Mouse (Mus musculus): Measurements from ENCODE around the gene Tbxas1. TPM values are rescaled to one million over a fixed set of nuclear protein-coding genes. Genes with fewer than 3 reads are reported as not detected.

Tbxas1 gene
- total RNA-seq, 2 experiments from 2014 or later: 2.1 to 2.3 TPM

DNA sequence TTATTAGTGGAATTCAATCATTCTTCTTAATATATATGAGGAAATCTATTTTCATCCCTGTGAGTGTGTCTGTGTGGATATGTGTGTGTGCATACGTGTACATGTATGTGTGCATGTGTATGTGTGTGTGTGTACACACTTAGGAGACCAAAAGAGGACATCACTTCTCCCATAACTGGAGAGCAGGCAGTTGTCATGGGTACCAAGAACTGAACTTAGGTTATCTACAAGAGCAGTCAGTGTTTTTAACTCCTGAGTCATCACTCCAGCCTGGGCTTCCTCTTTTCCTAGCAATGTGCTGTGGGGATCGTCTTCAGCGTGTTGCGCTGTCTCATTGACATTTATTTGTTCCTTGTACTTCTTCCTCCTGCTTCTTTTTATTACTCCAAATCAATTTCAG, 24.9 kb downstream of the Tbxas1 start:
- DNase-seq: no peak

DNA sequence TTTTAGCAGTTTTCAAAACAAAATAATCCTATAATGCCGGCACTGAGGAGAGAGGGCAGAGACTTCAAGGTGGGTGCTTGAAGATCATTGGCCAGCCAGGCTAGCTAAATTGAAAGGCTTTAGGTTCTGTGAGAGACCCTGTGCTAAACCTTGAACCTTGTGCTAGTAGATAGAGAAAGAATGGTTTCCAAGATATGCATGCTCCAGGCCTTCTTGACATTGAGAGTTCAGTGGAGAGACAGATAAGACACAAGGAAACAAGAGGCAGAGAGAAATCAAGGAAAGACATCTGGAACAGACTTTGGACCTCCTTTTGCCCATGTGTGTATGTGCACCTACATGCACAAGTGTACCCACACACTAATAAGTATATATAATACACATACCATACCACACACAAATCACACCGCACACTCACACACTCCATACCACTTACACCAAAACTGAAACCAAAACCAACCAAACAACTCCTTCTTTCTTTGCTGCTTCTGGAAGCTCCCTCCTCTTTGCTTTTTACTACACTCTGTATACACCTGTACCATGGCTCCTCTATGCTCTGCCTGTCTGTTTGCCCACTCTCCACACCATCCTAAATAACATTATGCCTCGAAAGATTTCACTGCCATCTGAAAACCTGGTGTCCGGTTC, 25.4 kb downstream of the Tbxas1 start:
- DNase-seq: no peak

DNA sequence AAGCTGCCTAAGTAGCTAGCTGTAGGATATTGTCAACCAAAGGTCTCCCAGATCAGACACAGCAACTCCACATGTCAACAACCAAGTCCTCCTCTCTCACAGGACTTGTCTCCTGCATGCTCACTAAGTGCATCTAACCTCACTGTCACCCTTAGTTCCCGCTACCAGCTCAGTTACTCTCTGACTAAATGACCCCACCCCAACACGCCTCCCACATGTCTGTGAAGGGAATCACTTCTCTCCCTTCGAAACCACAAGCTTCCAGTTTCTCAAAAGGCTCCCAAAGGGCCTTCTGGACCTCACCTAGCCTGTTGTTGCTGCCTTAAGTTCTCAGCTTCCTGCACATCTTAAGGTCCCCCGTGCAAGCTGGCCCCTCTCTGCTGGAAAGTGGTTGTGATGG, 25.9 kb downstream of the Tbxas1 start:
- no peak for DNase-seq

DNA sequence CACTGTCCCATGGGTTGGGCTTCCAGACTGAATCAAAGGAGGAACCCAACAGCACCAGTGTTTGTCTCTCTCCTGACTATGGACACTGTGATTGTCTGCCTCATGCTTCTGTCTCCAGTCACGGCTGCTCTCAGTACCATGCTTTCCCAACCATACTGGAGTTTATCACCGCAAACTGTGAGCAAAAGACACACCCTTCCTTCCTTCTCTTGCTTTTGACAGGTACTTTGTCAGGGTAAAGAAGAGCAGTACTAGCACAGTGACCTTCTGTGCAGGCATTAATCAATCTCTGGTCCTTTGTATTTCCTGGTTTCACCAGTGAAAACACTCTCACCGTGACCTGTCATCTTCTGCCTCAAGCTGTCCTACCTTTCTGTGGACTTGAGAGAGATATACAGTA, 26.4 kb downstream of the Tbxas1 start:
- no peak for DNase-seq

DNA sequence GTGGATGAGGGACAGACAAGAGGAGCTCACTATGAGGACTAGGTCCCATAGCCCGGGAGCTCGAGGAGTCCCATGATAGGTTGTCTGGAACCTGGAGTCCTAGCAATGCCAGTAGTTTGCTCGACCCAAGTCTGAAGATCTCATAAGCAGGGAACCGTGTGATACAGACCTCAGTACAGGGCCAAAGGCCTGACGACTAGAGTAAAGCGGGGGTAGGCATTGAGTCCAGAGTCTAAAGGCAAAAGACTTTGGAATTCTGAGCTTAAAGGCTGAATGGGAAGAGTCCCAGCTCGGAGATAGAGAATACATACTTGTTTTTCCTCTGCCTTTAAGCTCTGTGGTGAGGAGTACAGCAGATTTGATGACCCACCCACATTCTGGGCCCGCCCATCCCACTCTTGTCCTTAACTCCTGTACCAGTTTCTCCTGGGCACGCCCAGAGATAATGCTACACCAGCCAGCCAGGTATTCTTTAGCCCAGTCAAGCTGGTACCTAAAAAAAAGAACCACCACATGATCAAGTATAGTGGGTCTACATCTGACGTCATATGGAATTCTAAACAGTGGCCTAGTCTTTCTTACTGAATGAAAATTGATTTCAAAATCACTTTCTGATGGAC, 27.7 kb downstream of the Tbxas1 start:
- DNase-seq: no peak

DNA sequence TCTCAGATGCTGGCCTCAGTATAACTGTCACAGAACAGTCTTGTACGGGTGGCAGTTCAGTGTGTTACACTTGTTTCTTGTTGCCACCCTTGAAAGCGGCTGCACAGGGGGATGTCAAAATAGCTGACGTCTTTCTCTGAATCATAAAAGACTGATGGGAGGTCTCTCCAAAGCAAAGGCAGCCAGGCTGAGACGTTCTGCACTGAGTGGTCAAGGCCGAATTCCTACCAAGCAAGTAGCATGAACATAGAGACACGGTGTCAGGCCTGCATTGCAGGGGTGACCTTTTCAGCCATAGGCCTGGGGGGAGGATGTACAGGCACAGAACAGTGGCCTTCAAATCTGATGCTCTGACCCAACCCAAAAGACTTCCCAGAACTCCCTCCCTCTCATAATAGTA, 30.8 kb downstream of the Tbxas1 start:
- no peak for DNase-seq

DNA sequence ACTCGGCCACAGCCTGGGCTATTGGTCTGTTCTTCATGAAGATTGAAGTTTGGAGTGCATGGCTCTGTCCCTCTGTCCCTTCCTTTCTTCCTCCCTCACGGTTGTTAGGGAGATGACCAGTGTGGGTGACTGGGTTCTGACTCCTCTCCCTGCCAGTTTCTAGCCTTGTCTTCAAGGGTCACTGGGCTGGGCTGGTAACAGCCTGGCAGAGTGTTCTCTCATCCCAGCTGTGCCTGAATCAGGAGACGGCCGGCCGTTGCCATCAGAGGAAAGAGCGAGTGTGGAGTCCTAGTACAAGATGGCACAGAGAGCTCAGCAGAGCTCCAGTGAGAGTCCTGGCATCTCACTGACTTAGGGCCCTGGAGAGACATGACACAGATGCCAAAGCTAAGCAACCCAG, 33.2 kb downstream of the Tbxas1 start:
- no peak for DNase-seq

DNA sequence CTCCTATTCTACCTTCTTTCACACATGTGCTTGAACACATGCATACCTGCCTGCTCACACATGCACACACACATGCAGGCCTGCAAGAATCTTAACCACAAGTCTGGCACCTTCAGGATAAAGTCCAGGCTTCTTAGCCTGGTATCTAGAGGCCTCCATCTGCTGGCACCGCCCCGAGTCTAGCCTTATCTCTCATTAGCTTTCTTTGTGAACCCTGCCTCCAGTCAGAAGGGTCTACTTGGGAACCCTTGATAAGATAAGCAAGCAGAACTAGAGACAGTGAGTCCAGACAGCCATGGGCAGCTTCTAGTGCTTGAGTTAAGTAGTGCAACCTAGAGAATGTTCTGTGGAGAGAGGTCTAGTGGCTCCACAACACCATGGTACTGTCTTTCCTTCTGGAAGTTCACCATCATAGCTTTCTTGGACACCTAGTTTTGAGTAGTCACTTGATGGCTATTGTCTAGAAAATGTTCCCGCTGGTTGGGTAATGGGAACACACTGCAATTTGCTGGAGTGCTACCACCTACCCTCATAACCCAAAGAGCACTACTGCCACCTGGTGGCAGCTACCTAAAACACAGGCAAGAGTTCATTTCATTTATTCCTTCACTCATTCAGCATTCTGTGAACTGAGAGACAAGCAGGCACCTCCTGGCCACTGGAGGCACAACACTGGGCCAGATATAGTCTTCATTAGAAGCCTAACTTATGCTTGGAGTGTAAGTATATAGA, 35.8 kb downstream of the Tbxas1 start:
- DNase-seq: peak in 1 of 2 experiments; percentile 57

DNA sequence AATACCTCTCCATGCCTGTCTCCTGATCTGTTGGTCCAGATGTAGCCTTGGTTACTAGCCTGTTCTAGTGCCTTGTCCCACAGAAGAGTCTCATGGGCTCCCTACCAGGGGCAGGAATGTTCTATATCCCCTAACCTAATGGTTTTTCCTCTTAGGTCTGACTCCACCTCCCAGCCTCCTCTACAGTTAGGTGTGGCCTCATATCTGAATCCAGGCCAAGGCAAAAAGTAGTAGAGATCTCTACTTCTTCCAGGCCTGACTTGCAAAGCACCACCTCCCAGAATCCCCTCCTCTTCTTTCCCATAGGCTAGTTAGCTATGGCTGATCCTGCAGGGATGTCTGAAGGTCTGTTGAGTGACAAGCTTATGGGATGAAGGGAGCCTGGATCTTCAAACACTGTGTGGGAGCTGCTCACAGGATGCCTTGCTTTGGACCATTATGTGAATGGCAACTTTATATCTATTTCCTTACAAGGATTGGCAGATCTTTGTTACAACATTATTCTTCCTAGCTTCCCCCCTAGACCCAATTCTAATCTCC, 37.0 kb downstream of the Tbxas1 start:
- no peak for DNase-seq

DNA sequence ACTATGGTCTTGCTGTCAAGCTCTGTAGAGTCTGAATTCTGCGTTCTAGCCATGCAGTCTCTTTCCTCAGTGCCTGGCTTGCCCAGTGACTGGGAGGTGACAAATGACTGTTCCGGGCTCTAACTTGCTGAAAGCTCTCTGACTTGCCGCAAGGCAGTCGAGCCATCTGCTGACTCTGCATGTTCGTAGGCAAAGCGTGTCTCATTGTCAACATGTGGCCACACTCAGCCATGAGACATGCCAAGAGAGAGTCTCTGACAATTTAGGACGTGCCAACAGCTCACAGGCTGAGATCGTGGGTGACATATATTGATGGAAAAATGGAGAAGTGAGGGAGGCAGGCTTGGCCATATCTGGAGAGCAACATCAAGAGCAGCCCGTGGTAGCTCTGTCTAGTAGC, 37.6 kb downstream of the Tbxas1 start:
- DNase-seq: peak; percentile 29 to 34

DNA sequence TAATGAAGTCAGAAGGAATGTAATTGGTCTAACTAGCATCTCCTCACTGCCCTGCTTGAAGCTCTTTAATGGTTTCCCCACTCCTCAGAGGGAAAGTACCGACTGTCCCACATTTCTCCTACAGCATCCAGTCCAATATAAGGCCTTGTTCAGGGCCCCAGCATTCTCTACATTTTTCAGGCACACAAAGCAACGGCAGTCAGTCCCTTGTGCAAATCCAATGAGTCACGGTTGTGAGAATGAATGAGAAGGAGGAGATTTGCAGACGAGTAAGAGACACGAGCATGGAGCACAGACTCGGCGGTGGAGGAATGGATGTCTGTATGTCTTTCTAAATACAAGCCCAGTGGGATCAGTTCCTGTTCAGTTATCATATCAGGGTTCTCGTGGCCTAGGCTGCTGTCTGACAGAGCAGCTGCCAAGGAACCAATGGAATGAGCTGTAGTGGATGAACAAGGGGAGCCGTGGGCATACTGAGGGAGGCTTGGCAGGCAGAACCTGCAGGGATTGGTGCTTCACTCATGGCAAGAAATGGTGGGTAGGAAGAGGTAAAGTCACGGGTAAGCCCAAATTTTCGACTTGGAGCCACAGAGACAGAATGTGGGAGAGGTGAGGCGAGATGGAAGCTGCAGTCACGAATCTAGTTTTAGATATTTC, 38.3 kb downstream of the Tbxas1 start:
- DNase-seq: no peak

DNA sequence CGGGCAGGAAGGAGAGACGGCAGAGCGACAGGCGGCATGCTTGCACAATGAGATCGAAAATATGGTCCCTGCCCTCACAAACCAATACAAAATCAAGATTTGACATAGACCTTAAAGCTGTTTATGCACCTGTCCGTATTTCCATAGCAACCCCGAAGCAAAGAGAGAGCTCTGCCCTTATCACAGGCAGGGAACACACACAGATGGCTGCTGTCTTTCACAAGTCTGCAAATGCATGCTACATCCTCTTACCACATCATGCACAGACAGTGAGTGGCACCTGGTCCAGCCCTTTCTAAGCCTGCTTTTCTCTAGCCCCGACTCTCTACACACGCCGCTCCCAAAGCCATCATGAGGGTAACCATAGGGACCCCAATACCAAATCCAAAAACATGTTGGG, 39.0 kb downstream of the Tbxas1 start:
- DNase-seq: no peak

DNA sequence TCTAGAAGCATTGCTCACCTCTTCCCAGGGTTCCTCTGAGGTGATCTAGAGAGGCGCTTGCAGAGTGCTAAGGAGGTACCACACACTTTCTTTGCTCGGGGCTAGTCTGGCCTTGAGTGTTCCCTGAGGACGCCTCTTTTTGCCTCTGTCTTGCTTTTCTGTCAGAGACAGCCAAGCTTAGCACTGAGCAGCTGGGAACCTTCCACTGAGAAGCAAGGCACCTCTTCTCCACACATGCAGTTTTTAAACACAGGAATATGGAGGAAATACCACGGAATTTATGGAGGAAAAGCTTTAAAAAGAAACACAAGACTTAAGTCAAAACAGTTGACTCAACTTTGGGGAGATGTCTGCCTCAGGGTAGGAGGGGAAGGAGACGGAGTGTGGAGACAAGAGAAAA, 40.6 kb downstream of the Tbxas1 start:
- DNase-seq: no peak

DNA sequence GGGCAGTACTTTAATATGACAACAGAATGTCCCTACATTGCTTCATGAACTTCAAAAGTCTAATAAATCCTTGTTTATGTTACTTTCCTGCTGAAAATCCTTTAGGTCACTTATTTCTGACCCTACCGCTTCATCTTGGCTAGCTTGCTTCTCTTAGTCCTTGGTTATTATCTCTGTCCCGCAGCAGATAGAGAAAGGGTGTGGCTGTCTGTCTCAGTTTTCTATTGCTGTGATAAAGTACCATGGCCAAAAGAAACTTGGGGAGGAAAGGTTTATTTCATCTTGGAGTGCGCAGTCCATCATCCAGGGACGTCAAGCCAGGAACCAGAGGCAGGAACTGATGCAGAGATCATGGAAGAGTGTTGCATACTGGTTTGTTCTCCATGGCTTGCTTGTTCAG, 41.4 kb downstream of the Tbxas1 start:
- DNase-seq: no peak

DNA sequence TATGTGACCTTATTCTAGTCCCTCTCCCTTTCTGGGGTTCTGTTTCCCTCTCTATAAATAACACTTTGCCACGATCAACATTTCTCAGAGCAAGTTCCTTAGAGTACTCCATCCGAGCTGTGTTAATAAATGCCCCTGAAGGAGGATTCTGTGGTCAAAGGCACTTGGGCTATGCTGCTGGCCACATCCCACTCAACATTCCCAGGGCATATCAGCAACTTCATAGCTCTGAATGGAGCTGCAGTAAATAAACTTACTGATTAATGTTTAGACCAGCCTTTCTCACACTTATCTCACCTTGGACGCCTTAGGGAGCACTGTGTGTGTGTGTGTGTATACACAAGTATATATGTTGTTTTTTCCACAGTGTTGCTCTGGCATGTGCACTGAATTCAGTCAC, 42.2 kb downstream of the Tbxas1 start:
- no peak for DNase-seq

DNA sequence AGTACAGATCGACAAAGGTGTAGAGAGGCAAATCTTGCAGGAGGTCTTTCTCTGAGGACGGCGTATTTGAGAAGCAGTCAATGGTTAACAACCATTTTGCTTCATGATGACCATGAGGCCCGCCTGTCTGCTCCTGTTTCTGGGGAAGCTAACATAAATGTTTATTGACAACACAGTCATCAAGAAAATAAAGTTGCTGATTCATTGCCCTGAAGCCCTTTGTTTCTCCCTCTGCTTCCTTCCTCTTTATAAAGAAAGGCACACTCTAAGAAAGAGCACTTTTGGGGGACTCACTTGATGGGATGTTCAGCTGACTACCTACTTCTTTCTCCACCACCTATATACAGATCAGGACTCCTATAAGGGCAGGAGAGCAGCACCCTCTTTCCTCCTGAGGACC, 43.5 kb downstream of the Tbxas1 start:
- DNase-seq: no peak

DNA sequence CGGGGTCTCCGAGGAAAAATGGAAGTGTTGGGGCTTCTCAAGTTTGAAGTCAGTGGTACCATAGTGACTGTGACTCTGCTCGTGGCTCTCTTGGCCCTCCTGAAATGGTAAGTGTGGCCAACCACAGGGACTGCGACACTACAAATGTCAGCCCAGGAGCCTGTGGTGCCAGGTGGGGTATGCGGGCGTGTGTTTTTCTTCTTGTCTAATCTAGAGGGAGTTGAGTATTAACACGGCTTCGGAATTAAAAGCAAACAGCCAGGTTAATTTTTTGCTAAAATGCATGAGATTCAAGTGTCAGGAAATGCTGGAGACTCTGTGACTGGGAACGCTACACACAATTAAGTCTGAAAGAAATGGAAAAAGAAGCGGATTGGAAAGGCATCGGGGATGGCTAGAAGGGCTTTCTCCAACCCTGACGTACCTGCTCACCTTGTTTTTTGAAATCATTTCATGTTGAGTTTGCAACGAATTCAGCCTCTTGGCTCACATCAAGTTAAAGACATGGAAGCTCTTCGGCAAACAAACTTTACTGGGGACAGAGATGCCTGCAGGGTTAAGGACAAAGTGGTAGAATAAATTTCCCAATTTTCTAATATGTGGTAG, 44.0 kb downstream of the Tbxas1 start:
- DNase-seq: no peak

DNA sequence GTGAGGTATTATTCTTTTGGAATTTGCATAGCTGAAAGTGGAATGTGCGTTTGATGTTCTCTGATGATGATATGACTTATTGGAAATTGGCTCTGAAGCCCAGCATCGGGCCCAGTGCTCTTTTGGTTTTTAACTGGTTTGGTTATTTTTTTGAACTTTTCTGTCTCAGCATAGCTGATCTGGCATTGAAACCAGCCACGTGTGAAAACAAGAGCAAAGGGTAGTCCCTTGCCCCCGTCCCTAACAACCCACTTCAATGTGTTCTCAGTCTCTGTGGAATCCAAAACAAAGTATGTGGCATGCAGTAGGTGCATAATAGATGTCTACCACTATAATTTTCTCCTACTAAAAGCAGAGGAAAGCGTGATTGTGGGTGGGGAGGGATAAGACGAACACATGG, 44.9 kb downstream of the Tbxas1 start:
- no peak for DNase-seq

DNA sequence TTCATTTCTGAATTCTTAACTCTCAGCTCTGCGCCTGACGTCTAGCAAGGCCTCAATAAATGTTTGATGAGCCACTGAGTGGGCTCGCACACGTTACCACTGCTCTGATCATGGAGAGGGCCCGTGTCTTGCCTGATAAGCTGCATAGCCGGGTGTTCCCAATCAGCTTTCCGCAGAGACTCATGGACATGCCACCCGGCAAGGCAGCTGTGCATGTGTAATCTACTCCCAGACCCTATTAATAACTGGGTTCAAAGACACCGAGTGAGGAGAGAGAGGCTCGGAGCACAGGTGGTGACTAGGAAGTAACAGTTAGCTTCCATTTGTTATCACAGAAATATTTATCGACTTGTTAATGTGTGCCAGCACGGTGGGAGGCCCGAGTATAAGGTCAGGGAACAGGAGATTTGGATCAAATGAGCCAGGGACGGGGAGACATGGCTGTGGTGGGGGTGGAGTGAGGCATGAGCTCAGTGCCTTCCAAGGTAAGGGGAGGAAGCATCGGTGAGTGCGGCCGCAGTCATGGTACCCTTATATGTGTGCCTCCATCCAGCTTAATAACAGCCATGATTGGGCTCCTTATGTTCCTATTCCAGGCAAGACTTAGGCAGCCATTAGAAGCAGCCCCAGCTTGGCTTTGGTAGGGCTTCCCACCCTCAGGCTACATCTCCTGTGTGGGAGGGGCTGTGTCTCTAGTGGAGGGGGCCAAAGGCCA, 46.0 kb downstream of the Tbxas1 start:
- DNase-seq: no peak

DNA sequence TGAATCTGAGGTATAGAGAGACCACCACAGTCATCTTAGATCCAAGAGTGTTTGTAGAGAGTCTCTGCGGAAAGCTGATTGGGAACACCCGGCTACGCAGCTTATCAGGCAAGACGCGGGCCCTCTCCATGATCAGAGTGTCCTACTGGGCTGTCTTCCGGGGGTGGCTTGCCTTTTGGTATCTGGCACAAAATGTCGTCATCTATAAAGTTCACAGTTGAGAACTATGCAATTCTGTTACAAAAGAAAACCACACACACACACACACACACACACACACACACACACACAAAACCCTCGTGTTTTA, 46.6 kb downstream of the Tbxas1 start:
- no peak for DNase-seq

DNA sequence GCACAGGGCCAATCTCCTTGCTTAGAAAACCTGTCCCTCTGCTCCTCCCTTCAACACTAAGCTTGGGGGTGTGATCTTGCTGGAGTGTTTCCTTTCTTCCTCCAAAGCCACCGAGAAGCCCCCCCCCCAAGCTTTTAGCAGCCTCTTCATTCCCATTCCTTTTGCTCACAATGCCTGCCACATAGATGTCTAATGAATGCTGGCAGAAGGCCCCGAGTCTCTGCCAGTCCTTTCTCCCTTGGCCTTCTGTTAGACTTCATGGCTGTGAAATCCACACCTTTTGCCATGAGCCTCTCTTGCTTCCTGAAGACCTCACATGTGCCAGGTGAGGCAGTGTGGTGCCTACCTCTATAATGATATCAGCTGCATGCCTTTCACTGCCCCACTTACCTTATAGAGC, 47.3 kb downstream of the Tbxas1 start:
- no peak for DNase-seq

DNA sequence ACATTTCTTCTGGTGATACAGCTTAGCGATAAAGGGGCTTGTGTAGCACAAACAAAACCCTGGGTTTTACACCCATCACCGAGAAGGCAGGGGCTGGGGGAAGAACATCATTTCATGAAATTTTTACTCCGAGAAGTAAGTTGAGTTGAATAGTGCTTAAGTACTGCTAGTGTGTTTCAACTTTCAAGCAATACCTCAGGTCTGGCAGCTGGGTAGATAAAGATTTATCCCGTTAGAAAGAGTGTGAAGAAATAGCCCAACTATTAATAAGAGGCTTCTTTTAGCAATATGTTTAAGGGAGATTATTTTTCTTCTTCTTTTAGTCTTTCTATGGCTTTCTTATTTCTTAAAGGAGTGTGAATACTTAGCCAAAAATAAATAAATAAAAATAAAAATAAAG, 48.2 kb downstream of the Tbxas1 start:
- DNase-seq: no peak

All from layer of hippocampus, postnatal 36 days (tissue).